Mouse (Mus musculus) heart, postnatal 0 days (tissue): ENCODE data around the gene Crip2. TPM values are rescaled to one million over a fixed set of nuclear protein-coding genes. Genes with fewer than 3 reads are reported as not detected.

Experiments
- ATAC-seq: fragments of 200-750 bp; cut with Nextera tagmentation; 2 replicates; pipeline ENCODE4 v1.8.0; 2017; ENCODE audit warnings: low read depth, moderate number of reproducible peaks, moderate library complexity; ENCODE audit not compliant: insufficient read depth
- DNase-seq: peaks from one replicate; pipeline ENCODE4 v3.0.0-alpha.2; 2016; ENCODE audit warnings: low spot score
- H3K27ac ChIP-seq: fragments of 300-500 bp; sonication (generic); 2 replicates; pipeline ENCODE4 v1.5.1; 2014; ENCODE audit warnings: low read depth, mild to moderate bottlenecking
- H3K27me3 ChIP-seq: fragments of 300-500 bp; sonication (generic); 2 replicates; pipeline ENCODE4 v1.6.1; 2014; ENCODE audit warnings: low read length, mixed read lengths; ENCODE audit not compliant: control insufficient read depth, insufficient read depth
- H3K36me3 ChIP-seq: fragments of 300-500 bp; sonication (generic); replicated peaks from 2 replicates; pipeline ENCODE4 v1.6.1; 2014; ENCODE audit warnings: low read length, mixed read lengths; ENCODE audit not compliant: control insufficient read depth, insufficient read depth
- H3K4me1 ChIP-seq: fragments of 300-500 bp; sonication (generic); 2 replicates; pipeline ENCODE4 v1.6.1; 2014; ENCODE audit warnings: antibody characterized with exemption; ENCODE audit not compliant: control insufficient read depth, insufficient read depth
- H3K4me2 ChIP-seq: fragments of 300-500 bp; sonication (generic); 2 replicates; pipeline ENCODE4 v1.6.1; 2014; ENCODE audit warnings: low read depth, mild to moderate bottlenecking, low read length, moderate library complexity
- H3K4me3 ChIP-seq: fragments of 300-500 bp; sonication (generic); 2 replicates; pipeline ENCODE4 v1.5.1; 2014; ENCODE audit warnings: low read depth, low read length
- H3K9ac ChIP-seq: fragments of 300-500 bp; sonication (generic); replicated peaks from 2 replicates; pipeline ENCODE4 v1.6.1; 2014; ENCODE audit warnings: low read depth, low read length, mixed read lengths
- H3K9me3 ChIP-seq: fragments of 300-500 bp; sonication (generic); replicated peaks from 2 replicates; pipeline ENCODE4 v1.6.1; 2016; ENCODE audit warnings: low read length; ENCODE audit not compliant: control insufficient read depth
- CTCF ChIP-seq: IDR thresholded peaks from 2 replicates; pipeline ENCODE4 v1.5.1; 2016; ENCODE audit warnings: antibody characterized with exemption, control low read depth, low read depth
- EP300 ChIP-seq: IDR thresholded peaks from 2 replicates; pipeline ENCODE4 v1.6.1; 2016; ENCODE audit warnings: antibody characterized with exemption, low read depth
- WGBS: fragments of 180-500 bp; shearing (Covaris S2); extraction: QIAGEN DNeasy Blood & Tissue Kit; methylation state at CpG from one replicate; pipeline ENCODE4 v1.1.7; 2014; 5-methylcytosine and 5-hydroxymethylcytosine counted together
- polyA plus RNA-seq: library from polyadenylated mRNA; unstranded; fragments of >200 nt; fragmentation: Nextera tagmentation; extraction: Ambion mirVana; gene quantifications from 2 replicates; pipeline ENCODE4 v1.2.1, GENCODE M21; 2015
- total RNA-seq: library from RNA; depleted of rRNA; stranded (reverse); fragments of >200 nt; gene quantifications from 2 replicates; pipeline ENCODE4 v1.2.3, GENCODE M21; 2014; ENCODE audit warnings: low replicate concordance

The Crip2 gene
- total and polyA plus RNA-seq, 2 experiments from 2014 or later, result 1,556 to 2,395 TPM

GRCm38 (mm10) chr12:113176960-113177725, 37.1 kb downstream of the Crip2 start:
- Histone ChIP-seq H3K27ac (no peak overlapping the region), H3K9ac (no peak overlapping the region), H3K4me2 (no peak overlapping the region), H3K36me3 (no peaks in the 10 kb centered on the region), H3K4me3 (no peak overlapping the region), H3K27me3 (no peaks in the 10 kb centered on the region), H3K9me3 (no peaks in the 10 kb centered on the region), H3K4me1 (no peaks in the 10 kb centered on the region)
- DNase-seq (no peak), ATAC-seq (no peak)
- WGBS, result 78% methylated on average over 18 of the region's 18 CpGs
- TF ChIP-seq EP300 (no peak), CTCF (no peak)

DNA sequence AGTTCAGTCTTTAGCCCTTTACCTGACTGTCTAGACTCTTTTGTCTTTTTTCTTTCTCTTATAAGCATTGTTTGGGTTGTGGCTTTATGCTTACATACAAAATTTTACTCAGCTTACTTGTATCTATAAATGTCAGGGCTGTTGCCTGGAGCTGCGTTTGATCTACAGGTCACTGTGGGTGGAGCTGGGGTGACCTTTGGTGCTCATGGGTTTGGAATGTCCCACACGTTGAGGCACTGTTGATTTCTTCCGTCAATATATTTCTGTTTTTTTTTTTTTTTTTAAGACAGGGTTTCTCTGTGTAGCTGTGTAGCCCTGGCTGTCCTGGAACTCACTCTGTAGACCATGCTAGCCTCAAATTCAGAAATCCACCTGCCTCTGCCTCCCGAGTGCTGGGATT, 41.0 kb downstream of the Crip2 start:
- DNase-seq (no peak), ATAC-seq (no peak)
- no peak overlapping the region for H3K9ac ChIP-seq
- no peak overlapping the region for H3K27ac ChIP-seq
- H3K36me3 ChIP-seq, result no peaks in the 10 kb centered on the region
- 47% methylated on average over 4 of the region's 4 CpGs for WGBS
- no peak for TF ChIP-seq EP300
- TF ChIP-seq CTCF, result no peak
- no peaks in the 10 kb centered on the region for H3K9me3 ChIP-seq
- H3K4me1 ChIP-seq, result no peaks in the 10 kb centered on the region
- H3K27me3 ChIP-seq, result peaks cover 17% of the 10 kb centered on the region
- no peak overlapping the region for H3K4me2 ChIP-seq
- H3K4me3 ChIP-seq, result no peak overlapping the region

GRCm38 (mm10) chr12:113184945-113185344, 44.9 kb downstream of the Crip2 start:
- H3K4me1 ChIP-seq, result peaks cover 14% of the 10 kb centered on the region
- ATAC-seq (no peak), DNase-seq (no peak)
- 53% methylated on average over 5 of the region's 5 CpGs for WGBS
- H3K9ac ChIP-seq, result no peak overlapping the region
- peaks cover 46% of the 10 kb centered on the region for H3K27me3 ChIP-seq
- TF ChIP-seq EP300 (no peak), CTCF (no peak)
- H3K36me3 ChIP-seq, result no peaks in the 10 kb centered on the region
- no peak overlapping the region for H3K4me2 ChIP-seq
- H3K27ac ChIP-seq, result no peak overlapping the region
- H3K9me3 ChIP-seq, result no peaks in the 10 kb centered on the region
- H3K4me3 ChIP-seq, result no peak overlapping the region

- H3K27ac ChIP-seq, result no peak within 1 kb of the TSS
- 2% methylated on average over 62 of the region's 63 CpGs for WGBS
- H3K9me3 ChIP-seq, result no peaks in the 10 kb centered on the region
- peaks cover 46% of the 10 kb centered on the region for H3K27me3 ChIP-seq
- ATAC-seq, result no peak
- H3K36me3 ChIP-seq, result no peaks in the 10 kb centered on the region
- no peak within 1 kb of the TSS for H3K9ac ChIP-seq
- no peak for TF ChIP-seq EP300
- no peak for TF ChIP-seq CTCF
- H3K4me1 ChIP-seq, result peaks cover 14% of the 10 kb centered on the region
- peak within 1 kb of the TSS; percentile 48 for H3K4me3 ChIP-seq
- no peak for DNase-seq
- peak within 1 kb of the TSS; percentile 71 for H3K4me2 ChIP-seq
Measured at GRCm38 (mm10) chr12:113185442-113186291, 45.6 kb downstream of the Crip2 start, which contains the start of gene Tmem121. Gene Tmem121, plus strand, starts transcription at chr12:113185930.

- DNase-seq, result no peak
- ATAC-seq, result no peak
- Histone ChIP-seq H3K4me2 (peak overlapping the region; percentile 71), H3K9me3 (no peaks in the 10 kb centered on the region), H3K4me1 (peaks cover 14% of the 10 kb centered on the region), H3K36me3 (no peaks in the 10 kb centered on the region), H3K27ac (no peak overlapping the region), H3K27me3 (peaks cover 46% of the 10 kb centered on the region), H3K9ac (no peak overlapping the region), H3K4me3 (peak overlapping the region; percentile 48)
- TF ChIP-seq CTCF, result no peak
- TF ChIP-seq EP300, result no peak
- WGBS, result 50% methylated on average over 12 of the region's 12 CpGs
Measured at GRCm38 (mm10) chr12:113186326-113187010, 46.4 kb downstream of the Crip2 start.
